Mouse (Mus musculus) midbrain, postnatal 0 days (tissue): ENCODE measurements around the gene Smpd4. TPM values are rescaled to one million over a fixed set of nuclear protein-coding genes. Genes with fewer than 3 reads are reported as not detected.
A peak's percentile ranks its signal among the peaks of the same experiment; 100 is the strongest.

Source experiments
- ATAC-seq: fragments of 200-750 bp; cut with Nextera tagmentation; 2 replicates; pipeline ENCODE4 v1.8.0; 2017; ENCODE audit warnings: moderate number of reproducible peaks, mild to moderate bottlenecking, moderate TSS enrichment, moderate library complexity; ENCODE audit not compliant: low FRiP score
- DNase-seq: peaks from one replicate; pipeline ENCODE4 v3.0.0-alpha.2; 2015; ENCODE audit warnings: low spot score
- H3K27ac ChIP-seq: fragments of 300-500 bp; sonication (generic); 2 replicates; pipeline ENCODE4 v1.5.1; 2014; ENCODE audit warnings: low read depth, mild to moderate bottlenecking, low read length, mixed read lengths
- H3K27me3 ChIP-seq: fragments of 300-500 bp; sonication (generic); 2 replicates; pipeline ENCODE4 v1.6.1; 2014; ENCODE audit warnings: low read length, control low read depth, mixed read lengths; ENCODE audit not compliant: insufficient read depth
- H3K36me3 ChIP-seq: fragments of 300-500 bp; sonication (generic); 2 replicates; pipeline ENCODE4 v1.6.1; 2014; ENCODE audit warnings: low read length, control low read depth, mixed read lengths; ENCODE audit not compliant: insufficient read depth
- H3K4me1 ChIP-seq: fragments of 300-500 bp; sonication (generic); 2 replicates; pipeline ENCODE4 v1.6.1; 2014; ENCODE audit warnings: mild to moderate bottlenecking, control low read depth, antibody characterized with exemption, low read length, mixed read lengths; ENCODE audit not compliant: insufficient read depth
- H3K4me2 ChIP-seq: fragments of 300-500 bp; sonication (generic); 2 replicates; pipeline ENCODE4 v1.6.1; 2014; ENCODE audit warnings: low read depth, mild to moderate bottlenecking, low read length, mixed read lengths; ENCODE audit not compliant: poor library complexity, severe bottlenecking
- H3K4me3 ChIP-seq: fragments of 300-500 bp; sonication (generic); 2 replicates; pipeline ENCODE4 v1.5.1; 2014; ENCODE audit warnings: low read depth, mild to moderate bottlenecking, low read length, moderate library complexity
- H3K9ac ChIP-seq: fragments of 300-500 bp; sonication (generic); replicated peaks from 2 replicates; pipeline ENCODE4 v1.6.1; 2014; ENCODE audit warnings: mild to moderate bottlenecking, low read length, moderate library complexity, mixed read lengths; ENCODE audit not compliant: poor library complexity, severe bottlenecking
- H3K9me3 ChIP-seq: fragments of 300-500 bp; sonication (generic); 2 replicates; pipeline ENCODE4 v1.6.1; 2016; ENCODE audit warnings: low read length, control low read depth
- CTCF ChIP-seq: IDR thresholded peaks from 2 replicates; pipeline ENCODE4 v1.5.1; 2016; ENCODE audit warnings: antibody characterized with exemption, mild to moderate bottlenecking
- WGBS: fragments of 180-500 bp; shearing (Covaris S2); extraction: QIAGEN DNeasy Blood & Tissue Kit; methylation state at CpG from one replicate; pipeline ENCODE4 v1.1.7; 2014; 5-methylcytosine and 5-hydroxymethylcytosine counted together
- polyA plus RNA-seq: library from polyadenylated mRNA; unstranded; fragments of >200 nt; fragmentation: Nextera tagmentation; extraction: Ambion mirVana; gene quantifications from 2 replicates; pipeline ENCODE4 v1.2.1, GENCODE M21; 2015
- total RNA-seq: library from RNA; depleted of rRNA; stranded (reverse); fragments of >200 nt; gene quantifications from 2 replicates; pipeline ENCODE4 v1.2.3, GENCODE M21; 2014

Smpd4 gene
- total and polyA plus RNA-seq, 2 experiments from 2014 or later, result 23.4 to 58.5 TPM

DNA sequence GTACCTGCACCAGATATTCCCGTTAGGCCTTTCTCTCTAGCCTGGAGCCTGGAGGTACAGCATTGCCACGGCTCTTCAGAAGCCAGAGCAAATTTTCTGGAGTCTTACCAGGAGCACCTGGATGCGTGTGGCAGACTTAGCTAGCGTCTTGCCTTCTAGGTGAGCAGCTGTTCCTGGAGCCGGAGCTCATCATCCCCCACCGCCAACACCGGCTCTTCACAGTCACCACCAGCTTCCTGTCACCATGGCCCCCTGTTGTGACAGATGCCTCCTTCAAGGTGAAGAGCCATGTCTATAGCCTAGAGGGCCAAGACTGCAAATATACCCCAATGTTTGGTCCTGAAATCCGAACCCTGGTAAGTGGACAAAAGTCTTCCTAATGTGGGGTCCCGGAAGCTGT is 21.6 kb downstream of the Smpd4 start:
- H3K9me3 ChIP-seq, result no peaks in the 10 kb centered on the region
- no peak overlapping the region for H3K9ac ChIP-seq
- DNase-seq, result no peak
- H3K36me3 ChIP-seq, result peaks cover 45% of the 10 kb centered on the region
- H3K4me3 ChIP-seq, result no peak overlapping the region
- ATAC-seq, result no peak
- H3K27me3 ChIP-seq, result no peaks in the 10 kb centered on the region
- no peak overlapping the region for H3K4me2 ChIP-seq
- no peak for TF ChIP-seq CTCF
- 87% methylated on average over 9 of the region's 9 CpGs for WGBS
- no peak overlapping the region for H3K27ac ChIP-seq
- no peaks in the 10 kb centered on the region for H3K4me1 ChIP-seq

DNA sequence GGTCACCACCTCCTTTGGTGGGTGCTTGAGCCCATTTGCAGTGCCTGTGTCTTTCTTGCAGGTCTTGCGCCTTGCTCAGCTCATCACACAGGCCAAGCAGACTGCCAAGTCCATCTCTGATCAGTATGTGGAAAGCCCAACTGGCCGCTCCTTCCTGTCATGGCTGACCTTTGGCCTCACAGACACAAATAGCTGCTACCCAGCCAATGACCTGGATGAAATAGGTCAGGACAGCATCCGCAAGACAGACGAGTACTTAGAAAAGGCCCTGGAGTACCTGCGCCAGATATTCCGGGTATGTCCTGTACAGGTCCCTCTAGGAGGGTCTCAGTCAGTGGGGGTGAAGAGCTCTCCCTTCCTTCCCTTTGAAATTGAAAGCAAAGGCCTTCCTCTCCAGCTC is 22.1 kb downstream of the Smpd4 start:
- no peak for TF ChIP-seq CTCF
- ATAC-seq, result no peak
- Histone ChIP-seq H3K9ac (no peak overlapping the region), H3K4me2 (no peak overlapping the region), H3K27me3 (no peaks in the 10 kb centered on the region), H3K4me1 (no peaks in the 10 kb centered on the region), H3K27ac (no peak overlapping the region), H3K36me3 (peaks cover 45% of the 10 kb centered on the region), H3K4me3 (no peak overlapping the region), H3K9me3 (no peaks in the 10 kb centered on the region)
- DNase-seq, result no peak
- WGBS, result 89% methylated on average over 6 of the region's 6 CpGs

DNA sequence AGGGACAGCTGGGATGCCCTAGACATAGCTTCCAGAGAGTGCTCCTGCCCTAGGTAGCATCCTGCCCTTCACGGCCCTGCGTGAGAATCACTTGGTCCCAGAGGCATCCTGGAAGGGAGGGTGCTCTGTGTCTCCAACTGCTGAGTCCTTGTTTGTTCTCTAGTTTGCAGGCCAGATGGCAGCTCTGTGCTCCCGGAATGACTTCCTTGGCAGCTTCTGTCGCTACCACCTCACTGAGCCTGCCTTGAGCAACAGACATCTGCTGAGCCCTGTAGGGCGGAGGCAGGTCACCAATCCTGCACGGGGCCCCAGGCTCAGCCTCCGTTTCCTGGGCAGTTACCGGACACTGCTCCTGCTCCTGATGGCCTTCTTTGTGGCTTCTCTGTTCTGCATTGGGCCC is 23.2 kb downstream of the Smpd4 start:
- Histone ChIP-seq H3K9me3 (no peaks in the 10 kb centered on the region), H3K27ac (no peak overlapping the region), H3K36me3 (peaks cover 45% of the 10 kb centered on the region), H3K9ac (no peak overlapping the region), H3K4me1 (0 out of 2 replicates have a peak, but pooled peaks cover 4% of the 10 kb centered on the region), H3K4me2 (no peak overlapping the region), H3K27me3 (no peaks in the 10 kb centered on the region), H3K4me3 (no peak overlapping the region)
- DNase-seq (peak; percentile 46), ATAC-seq (no peak)
- no peak for TF ChIP-seq CTCF
- 90% methylated on average over 8 of the region's 8 CpGs for WGBS

- Histone ChIP-seq H3K4me2 (no peak overlapping the region), H3K4me1 (0 out of 2 replicates have a peak, but pooled peaks cover 4% of the 10 kb centered on the region), H3K27me3 (no peaks in the 10 kb centered on the region), H3K9ac (no peak overlapping the region), H3K4me3 (no peak overlapping the region), H3K27ac (no peak overlapping the region), H3K36me3 (peaks cover 38% of the 10 kb centered on the region), H3K9me3 (no peaks in the 10 kb centered on the region)
- WGBS, result 96% methylated on average over 4 of the region's 4 CpGs
- no peak for ATAC-seq
- TF ChIP-seq CTCF, result no peak
- no peak for DNase-seq
Measured at GRCm38 (mm10) chr16:17643437-17643990, 24.4 kb downstream of the Smpd4 start.

DNA sequence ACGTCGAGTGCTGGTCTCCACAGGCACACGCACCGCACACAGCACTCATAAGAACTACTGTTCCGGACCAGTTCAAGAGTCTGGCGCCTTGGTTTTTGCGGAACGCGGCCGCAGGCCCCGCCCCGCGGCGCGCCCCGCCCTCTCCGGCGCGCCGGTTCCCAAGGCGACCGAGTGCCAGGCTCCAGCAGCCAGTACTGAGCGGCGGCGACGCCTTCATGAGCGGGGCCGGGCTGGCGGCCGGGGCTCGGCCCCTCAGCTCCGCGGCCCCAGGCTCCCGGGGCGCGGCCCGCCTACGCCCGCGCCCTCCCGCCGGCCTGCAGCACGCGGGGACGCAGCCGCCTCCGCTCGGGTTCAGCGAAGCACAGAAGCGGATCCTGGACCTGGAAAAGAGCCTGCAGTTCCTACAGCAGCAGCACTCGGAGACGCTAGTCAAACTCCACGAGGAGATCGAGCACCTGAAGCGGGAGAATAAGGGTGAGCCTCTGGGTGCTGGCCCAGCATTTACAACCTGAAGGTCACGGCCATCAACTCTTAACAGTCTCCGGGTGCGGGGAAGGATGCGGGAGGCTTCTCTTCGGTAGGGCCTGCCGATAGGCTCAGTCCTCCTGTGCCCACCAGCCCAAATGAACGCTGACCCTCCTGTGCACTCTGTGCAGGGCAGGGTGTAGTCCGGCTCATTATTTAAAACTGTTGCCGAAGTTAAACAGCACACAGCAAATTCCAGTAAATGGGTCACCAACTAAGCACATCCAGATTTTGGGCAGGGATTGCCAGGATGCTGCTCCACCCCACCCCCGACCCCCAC is 27.4 kb downstream of the Smpd4 start, which contains the start of gene Ccdc74a:
Gene Ccdc74a, plus strand, starts transcription at position 161 of the 805 bp plus-strand sequence.
- peak; percentile 85 for DNase-seq
- ATAC-seq, result peak; percentile 88
- no peak for TF ChIP-seq CTCF
- peak within 1 kb of the TSS; percentile 19; the same call in 1 of the 2 replicates for H3K27ac ChIP-seq
- peak within 1 kb of the TSS; percentile 70 for H3K9ac ChIP-seq
- H3K4me3 ChIP-seq, result peak within 1 kb of the TSS; percentile 64
- H3K9me3 ChIP-seq, result no peaks in the 10 kb centered on the region
- H3K4me2 ChIP-seq, result peak within 1 kb of the TSS; percentile 65
- H3K36me3 ChIP-seq, result peaks cover 28% of the 10 kb centered on the region
- 0 out of 2 replicates have a peak, but pooled peaks cover 4% of the 10 kb centered on the region for H3K4me1 ChIP-seq
- WGBS, result 3% methylated on average over 58 of the region's 65 CpGs
- no peaks in the 10 kb centered on the region for H3K27me3 ChIP-seq

- Histone ChIP-seq H3K27ac (no peak overlapping the region), H3K4me3 (peak overlapping the region; percentile 64), H3K36me3 (peaks cover 31% of the 10 kb centered on the region), H3K9ac (peak overlapping the region; percentile 70), H3K4me2 (peak overlapping the region; percentile 65), H3K4me1 (0 out of 2 replicates have a peak, but pooled peaks cover 4% of the 10 kb centered on the region), H3K9me3 (no peaks in the 10 kb centered on the region), H3K27me3 (no peaks in the 10 kb centered on the region)
- no peak for DNase-seq
- TF ChIP-seq CTCF, result no peak
- no peak for ATAC-seq
- WGBS, result 25% methylated on average over 1 of the region's 1 CpGs
Measured at GRCm38 (mm10) chr16:17647156-17647555, 28.0 kb downstream of the Smpd4 start.
